Mouse (Mus musculus): ENCODE measurements around the gene Nacad. TPM values are rescaled to one million over a fixed set of nuclear protein-coding genes. Genes with fewer than 3 reads are reported as not detected.

The Nacad gene
- polyA plus RNA-seq, 1 experiment: 5.6 TPM

Other genes starting within 250 kb of the Nacad start
- 43.2 and 46.7 TPM in 2 replicates for gene Zmiz2, start 217.0 kb downstream of the Nacad start, polyA plus RNA-seq (2012; rRNA removed)
- gene Ppia, start 190.6 kb downstream of the Nacad start, polyA plus RNA-seq (2012; rRNA removed): 1,007 and 1,129 TPM in 2 replicates
- 117 and 133 TPM in 2 replicates for gene H2afv, start 161.6 kb downstream of the Nacad start, polyA plus RNA-seq (2012; rRNA removed)
- gene Purb, start 130.1 kb downstream of the Nacad start, polyA plus RNA-seq (2012; rRNA removed): 6.0 and 7.7 TPM in 2 replicates
- gene Myo1g, start 85.1 kb downstream of the Nacad start, polyA plus RNA-seq (2012; rRNA removed): 14.9 and 20.9 TPM in 2 replicates
- 51.7 and 64.7 TPM in 2 replicates for gene Ccm2, start 59.2 kb downstream of the Nacad start, polyA plus RNA-seq (2012; rRNA removed)
- gene Tbrg4, start 20.0 kb upstream of the Nacad start, polyA plus RNA-seq (2012; rRNA removed): 110 and 137 TPM in 2 replicates
- not detected in 2 replicates for gene Wap, start 32.6 kb upstream of the Nacad start, polyA plus RNA-seq (2012; rRNA removed)
- gene Ramp3, start 52.5 kb upstream of the Nacad start, polyA plus RNA-seq (2012; rRNA removed): 3.6 and 4.2 TPM in 2 replicates
- gene Gm11983, start 231.6 kb upstream of the Nacad start, polyA plus RNA-seq (2012; rRNA removed): not detected in 2 replicates

All from large intestine, adult 2 months (tissue).